Mouse (Mus musculus) inflammation-experienced regulatory T-cells, adult 6 months (primary cell): ENCODE results near the gene Cryba1. TPM values are rescaled to one million over a fixed set of nuclear protein-coding genes. Genes with fewer than 3 reads are reported as not detected.
A peak's percentile ranks its signal among the peaks of the same experiment; 100 is the strongest.
"Not testable (repeated sequence)": the region's sequence is repeated elsewhere in the genome, so short reads cannot be mapped to it uniquely, and the experiment has no call there.

ENCODE experiments used
- ATAC-seq: one replicate; pipeline ENCODE4 v1.8.0; 2017
- polyA plus RNA-seq, 3 experiments: library from polyadenylated mRNA; unstranded; fragments of 100-300 nt; shearing (Covaris generic); gene quantifications; one replicate each; pipeline ENCODE4 v1.2.1; 2017

Cryba1 gene
- polyA plus RNA-seq, result under 1 TPM in 2 of 3 experiments, not detected in 1; 0.38 to 0.40 TPM

DNA sequence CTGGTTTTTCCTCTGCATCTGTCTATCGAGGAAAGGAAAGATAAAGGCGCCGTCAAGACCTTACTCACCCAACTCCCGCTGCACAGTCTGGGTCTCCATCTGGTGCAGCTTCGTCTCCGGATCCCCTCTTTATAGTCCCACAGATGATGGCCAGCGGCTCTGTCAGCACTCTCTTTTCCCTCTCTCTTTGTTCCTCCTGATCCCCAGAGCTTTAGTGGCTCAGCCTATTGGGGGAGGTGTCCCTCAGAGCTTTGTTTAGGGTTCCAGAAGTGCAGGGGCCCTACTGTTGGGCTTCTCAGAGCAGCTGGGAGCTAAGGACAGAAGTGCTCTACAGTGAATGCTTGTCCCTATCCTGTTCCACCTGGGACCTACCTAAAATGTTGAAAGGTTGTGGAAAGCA is at the start of gene Cryba1:
Gene Cryba1, minus strand, starts transcription at position 101 of the 400 bp plus-strand sequence.
- ATAC-seq, result no peak

DNA sequence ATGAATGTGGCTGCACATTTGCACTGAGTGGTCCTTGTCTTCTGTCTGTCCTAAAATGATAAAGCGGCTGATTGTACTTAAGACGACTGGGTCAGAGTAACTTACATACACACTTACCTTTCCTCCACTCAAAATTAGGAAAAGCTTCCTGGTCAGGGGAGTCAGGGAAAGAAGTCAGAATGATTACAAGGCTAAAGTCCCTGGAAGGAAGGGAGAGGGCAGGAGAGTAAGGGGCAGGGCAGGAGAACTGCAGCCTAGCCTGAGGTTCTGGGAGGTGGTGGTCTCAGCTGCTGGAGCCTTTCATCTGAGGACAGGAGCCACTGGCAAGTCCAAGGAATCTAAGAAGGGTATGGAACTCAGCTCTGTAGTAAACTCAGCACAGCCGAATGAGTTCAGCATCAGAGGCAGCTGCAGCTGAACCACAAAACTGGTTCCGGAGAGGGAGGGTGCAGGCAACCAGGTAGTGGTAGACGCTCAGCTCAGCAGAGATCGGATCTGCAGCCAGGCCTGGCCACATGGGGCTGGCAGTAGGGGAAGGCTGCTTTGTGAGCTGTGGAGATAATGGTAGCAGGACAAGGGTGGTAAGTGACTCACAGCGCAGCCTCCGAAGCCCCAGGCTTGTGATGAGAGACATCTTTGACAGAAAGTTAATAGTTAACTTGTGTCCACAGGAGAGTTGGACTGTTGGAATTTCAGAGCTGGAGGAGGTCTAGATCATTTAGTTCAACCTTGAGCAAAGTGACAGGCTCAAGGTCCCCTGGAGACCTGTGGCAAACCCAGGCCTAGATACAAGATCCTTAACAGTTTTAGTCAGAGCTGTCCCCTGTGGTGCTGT is 47.0 kb upstream of the Cryba1 start:
- no peak for ATAC-seq

- ATAC-seq, result no peak
Measured at GRCm38 (mm10) chr11:77770346-77770745, 45.3 kb upstream of the Cryba1 start.

DNA sequence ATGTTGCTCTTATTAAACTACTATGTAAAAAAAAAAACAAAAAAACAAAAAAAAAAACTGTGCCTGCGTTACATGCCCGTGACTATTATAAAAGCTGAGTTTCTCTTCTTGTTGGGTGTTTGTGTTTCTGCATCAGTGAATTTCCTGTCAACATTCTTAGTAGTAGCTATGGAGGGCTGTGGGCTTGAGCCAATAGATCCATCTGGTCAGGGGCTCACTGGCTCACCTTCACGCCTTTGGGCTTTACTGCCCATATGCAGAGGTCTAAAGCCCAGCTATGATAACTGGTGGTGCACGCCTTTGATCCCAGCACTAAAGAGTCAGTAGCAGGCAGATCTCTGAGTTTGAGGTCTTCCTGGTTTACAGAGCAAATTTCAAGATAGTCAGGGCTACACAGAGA is 44.4 kb upstream of the Cryba1 start:
- ATAC-seq, result no peak

GRCm38 (mm10) chr11:77766351-77767001 is 41.4 kb upstream of the Cryba1 start:
- ATAC-seq, result no peak

DNA sequence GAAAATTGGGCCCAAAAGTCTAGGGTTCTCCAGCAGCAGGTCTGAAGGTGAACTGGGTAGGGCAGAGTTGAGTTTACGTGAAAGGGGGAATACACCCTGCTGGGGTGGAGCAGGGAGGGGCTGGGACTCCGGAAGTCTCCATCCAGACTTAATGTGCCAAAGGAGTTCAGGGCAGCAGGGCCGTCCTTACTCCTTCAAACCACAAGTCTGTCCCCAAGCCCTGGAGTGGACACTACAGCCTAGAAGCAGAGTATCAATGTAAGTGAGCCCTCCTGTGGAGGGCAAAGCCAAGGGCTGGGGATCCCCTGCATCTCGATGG is 40.3 kb upstream of the Cryba1 start:
- no peak for ATAC-seq

DNA sequence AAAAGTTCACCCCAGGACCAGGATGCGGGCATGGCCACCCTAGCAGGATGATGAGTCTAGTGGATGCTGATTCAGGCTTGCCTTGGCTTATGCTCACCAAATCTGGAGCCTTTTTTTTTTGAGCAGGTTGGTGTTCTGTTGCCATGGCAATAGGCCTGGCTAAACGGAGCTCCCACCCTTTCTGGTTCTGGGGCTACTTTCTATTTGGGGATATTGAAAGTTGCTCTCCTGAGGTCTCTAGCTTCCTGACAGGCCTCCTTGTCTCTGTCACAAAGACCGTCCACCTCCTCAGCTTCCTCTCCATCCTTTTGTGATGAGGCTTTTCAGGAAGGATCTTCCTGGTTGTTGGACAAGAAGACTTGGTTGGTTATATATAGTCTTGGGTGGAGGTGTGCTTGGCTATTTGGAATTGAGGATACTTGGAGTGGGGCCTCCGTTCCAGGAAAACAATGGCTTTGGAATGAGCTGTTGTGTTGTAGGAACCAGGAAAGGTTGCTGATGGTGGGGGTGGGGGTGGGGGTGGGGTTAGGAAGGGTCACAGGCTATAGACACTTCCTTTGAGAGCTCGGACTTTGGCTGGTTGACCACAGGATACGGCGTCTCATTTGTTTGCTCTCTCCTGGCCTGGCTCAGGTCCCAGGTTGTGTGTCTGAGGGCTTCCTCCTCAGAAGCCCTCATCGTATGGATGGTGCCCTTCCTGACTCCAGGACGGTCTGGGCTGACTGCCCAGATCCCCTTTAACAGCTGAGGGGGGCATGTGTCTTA is 39.8 kb upstream of the Cryba1 start:
- no peak for ATAC-seq

- ATAC-seq, result no peak
Measured at GRCm38 (mm10) chr11:77763673-77764340, 38.7 kb upstream of the Cryba1 start.

DNA sequence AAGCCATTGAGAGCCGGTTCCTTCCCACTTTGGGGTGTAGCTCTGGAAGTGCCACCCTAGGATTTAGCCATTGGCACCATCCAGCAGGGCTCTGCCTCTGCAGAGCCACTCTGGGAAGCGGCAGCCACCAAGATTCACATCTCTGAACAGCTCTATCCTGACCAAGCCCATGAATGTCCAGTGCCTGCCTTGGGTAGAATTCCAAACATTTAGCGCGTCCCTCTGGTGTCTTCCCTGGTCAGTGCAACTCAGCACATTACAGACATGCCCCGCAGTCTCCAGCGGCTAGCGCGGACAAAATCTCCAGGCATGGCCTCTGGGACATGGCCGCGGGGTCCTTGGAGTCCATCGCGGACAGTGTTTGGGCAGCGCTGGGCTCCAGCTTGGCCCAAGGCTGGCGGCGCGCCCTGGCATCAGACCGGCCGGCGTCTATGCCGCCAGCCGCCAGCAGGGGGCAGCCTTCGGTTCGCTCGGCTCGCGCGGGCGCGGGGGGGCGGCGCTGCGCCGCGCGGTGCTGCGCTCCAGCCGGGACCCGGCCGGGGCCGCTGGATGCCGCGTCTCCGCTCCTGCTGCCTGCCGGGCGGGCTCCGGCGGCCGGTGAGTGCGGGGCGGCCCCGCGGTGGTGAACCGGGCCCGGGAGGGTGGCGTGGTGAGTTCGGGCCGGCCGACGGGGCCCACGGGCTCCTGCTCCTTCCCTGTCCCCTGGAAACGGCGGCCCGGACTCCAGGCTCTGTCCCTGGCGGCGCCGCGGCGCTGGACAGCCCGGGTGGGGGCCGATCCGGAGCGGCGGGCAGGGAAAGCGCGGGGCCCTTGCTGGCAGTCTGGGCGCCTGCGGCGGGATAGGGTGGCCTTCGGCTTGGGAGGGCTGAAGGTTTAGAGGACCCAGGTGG is 37.9 kb upstream of the Cryba1 start, which contains the start of gene Myo18a:
Gene Myo18a, plus strand, starts transcription at position 464 of the 890 bp plus-strand sequence.
- ATAC-seq, result peak; percentile 79

DNA sequence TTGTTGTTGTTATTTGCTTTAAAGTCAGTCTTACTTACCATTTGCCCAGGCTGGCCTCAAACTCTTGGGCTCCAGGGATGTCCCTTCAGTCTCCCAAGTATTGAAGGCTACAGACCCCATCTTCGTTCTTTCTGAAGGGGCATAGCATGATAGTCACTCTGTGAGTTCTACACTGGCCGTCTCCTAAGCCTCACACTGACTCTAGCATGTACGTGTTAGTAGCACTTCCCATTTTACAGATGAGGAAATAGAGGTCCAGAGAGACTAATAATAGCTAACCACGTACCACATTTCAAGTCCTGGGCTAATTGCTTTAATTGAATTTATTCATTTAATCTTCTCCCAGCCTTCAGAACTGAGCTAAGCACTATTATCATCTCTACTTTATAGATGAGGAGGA is 34.9 kb upstream of the Cryba1 start:
- no peak for ATAC-seq

DNA sequence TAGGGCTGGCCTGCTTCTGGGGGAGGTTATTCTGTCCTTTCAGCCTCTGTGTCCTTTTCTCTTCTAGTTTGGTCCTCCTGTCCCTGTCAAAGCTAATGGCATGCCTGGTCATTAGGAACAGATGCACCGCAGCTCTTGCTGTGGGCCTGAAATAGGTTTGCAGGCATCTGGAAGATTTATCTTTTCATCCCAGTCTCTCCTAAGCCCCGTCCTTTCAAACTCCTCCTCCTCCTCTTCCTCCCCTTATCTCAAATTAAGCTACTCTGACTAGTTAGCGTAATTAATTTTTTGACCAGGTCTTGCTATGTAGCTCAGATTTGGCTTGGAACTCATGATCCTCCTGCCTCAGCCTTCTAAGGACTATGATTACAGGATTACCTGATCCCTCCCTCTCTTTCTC is 28.4 kb upstream of the Cryba1 start:
- ATAC-seq, result no peak

DNA sequence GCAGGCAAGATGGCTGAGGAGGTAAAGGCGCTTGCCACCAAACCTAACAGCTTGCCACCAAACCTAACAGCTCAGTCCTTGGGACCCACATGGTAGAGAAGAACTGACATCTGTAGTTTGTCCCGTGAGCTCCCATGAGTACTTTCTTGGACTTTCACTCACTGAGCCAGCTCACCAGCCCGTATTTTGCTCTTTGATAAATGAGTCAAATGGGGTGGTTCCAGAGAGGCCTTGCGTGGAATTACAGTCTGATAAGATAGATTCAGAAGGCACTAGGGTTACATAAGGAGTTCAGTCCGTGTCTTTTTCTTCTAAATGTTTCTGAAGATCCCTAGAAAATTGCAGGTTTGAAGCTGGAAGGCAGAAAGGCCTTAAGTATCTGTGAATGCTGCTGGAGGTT is 27.4 kb upstream of the Cryba1 start:
- no peak for ATAC-seq

DNA sequence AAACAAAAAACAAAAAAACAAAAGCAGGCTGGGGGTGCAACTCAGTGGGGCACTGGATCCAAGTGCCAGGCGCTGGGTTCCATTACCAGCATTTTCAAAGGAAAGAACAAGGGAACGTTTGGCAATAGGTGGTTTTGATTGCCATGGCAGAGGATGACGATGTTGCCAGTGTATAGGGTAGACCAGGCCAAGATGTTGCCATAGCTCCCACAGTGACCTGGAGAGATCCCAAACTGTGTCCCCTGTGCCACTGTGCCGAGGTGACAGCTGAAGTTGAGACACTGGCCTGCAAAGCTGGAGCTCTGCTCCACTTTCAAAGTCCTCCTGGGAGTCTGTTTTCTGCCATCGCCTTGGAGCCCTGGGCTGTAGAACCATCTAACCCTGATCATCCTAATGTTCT is 23.9 kb upstream of the Cryba1 start:
- no peak for ATAC-seq

GRCm38 (mm10) chr11:77747103-77747502 is 22.0 kb upstream of the Cryba1 start:
- ATAC-seq, result not testable (repeated sequence)

DNA sequence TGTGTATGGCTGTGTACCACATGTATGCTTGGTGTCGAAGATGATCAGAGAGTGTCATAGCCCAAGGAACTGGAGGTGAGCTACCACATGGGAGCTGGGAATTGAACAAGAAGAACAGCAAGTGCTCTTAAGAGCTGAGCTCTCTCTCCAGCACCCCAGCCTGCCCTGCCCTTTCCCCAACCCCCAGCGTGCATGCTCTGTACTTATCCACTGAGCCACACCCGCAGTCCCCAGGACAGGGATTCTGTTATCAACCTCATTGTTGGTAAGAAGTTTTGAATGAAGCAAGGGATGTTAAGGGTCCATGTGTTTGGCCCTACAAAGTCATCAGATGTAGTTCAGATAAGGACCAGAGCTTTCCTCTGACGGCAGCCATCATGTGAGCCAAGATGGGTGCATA is 21.6 kb upstream of the Cryba1 start:
- no peak for ATAC-seq

GRCm38 (mm10) chr11:77743966-77744365 is 18.9 kb upstream of the Cryba1 start:
- no peak for ATAC-seq

DNA sequence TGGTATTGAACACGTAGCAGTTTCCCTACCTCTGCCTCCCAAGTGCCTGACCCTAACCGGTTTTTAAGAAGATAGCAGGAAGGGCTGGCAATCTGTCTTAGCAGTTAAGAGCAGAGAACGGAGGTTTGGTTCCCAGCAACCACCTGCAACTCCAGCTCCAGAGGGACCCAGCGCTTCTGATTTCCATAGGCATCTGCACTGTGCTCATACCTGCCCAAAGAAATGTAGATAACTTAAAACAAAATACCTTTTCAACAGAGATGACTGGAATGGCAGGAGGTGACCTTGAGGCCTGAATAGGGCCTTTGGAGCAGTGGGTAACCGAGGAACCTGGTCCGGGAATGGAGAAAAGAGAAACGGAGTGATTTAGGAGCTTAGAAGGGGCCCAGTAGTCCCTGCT is 13.5 kb upstream of the Cryba1 start:
- ATAC-seq, result no peak

DNA sequence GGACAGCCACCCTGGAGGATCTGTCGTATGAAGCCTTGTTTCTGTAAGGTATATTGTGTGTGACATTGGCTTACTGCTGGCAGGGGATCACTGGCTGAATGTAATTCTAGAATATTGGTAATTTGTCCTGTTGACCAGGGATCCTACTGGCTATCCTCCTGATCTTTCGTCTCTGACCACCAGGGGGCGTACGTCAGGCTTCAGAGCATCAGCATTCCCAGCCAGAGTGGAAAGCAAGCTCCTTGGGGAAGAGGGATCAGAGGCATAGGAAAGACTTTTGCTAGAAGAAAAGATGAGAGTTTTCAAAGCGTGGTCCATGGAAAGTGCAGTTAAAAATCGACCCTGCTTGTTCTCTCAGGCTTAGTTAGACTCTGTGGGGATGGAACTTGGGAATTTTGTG is 12.2 kb upstream of the Cryba1 start:
- ATAC-seq, result no peak

- no peak for ATAC-seq
Measured at GRCm38 (mm10) chr11:77728587-77728986, 3.5 kb upstream of the Cryba1 start.

DNA sequence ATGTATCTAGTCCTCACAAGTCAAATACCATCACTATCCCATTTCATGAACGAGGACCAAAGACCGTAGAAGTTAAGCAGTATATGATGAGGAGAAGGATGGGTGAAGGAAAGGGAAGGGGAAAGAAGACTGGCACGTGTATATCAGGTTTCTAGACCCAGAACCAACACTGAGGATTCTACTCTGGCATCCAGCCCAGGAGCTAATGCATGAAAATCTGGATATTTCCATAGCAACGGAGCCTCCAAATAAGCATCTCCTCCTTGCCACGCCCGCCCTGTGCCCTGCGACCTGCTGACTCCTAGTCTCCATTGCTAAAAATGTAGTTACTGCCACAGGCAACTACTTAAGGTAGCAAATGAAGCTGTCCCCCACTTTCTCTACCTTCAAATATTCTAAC is 317 bp downstream of the Cryba1 start:
- no peak for ATAC-seq

DNA sequence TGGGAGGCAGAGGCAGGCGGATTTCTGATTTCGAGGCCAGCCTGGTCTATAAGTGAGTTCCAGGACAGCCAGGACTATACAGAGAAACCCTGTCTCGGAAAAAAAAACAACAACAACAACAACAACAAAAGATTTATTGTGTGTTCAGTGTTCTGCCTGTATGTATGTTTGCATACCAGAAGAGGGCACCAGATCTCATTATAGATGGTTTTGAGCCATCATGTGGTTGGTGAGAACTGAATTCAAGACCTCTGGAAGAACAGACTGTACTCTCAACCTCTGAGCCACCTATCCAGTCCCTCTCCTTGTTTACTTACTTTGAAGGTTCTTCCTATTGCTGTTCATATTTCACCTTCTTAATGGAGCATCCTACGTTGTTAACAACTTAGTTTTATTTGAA is 3.7 kb downstream of the Cryba1 start:
- no peak for ATAC-seq

DNA sequence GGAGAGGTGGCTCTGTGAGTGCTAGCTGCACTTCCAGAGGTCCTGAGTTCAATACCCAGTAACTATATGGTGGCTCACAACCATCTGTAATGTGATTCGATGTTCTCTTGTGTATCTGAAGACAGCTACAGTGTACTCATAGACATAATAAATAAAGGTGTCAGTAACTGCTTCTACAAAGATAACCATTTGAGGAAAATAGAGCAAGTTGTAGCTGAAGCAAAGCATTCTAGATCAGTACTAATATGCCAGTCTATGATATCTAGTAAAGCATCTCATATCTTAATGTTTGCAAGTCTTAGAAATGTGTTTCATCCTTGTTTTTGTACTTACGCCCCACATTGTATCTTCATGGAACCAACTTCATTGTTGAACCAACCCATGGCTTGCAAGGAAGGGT is 6.0 kb downstream of the Cryba1 start:
- no peak for ATAC-seq
